Mouse (Mus musculus): Measurements from ENCODE around the gene Afdn.
"Not testable (repeated sequence)": the region's sequence is repeated elsewhere in the genome, so short reads cannot be mapped to it uniquely, and the experiment has no call there.

Gene Afdn

DNA sequence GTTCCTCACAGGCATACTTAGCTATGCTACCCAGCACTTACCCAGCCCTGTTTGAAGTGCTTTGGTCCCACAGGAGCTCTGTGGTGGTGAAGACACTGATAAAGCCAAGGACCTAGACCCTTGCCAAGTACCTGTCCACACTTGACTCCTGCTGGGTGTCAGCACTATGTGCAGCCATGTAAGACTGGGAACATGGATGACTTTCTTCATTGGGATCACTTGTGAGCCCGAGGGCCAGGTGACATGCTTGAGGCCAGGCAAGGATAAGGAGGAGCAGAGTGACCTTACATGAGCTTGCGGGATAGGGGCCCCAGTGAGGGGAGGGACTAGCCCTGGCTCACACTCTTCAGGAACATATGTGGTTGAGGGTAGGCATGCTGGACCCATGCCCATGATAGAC, 178.9 kb downstream of the Afdn start:
- not testable (repeated sequence) for DNase-seq (ENCODE audit: inconsistent age in 2 of 2, low spot score in 1 of 2)

DNA sequence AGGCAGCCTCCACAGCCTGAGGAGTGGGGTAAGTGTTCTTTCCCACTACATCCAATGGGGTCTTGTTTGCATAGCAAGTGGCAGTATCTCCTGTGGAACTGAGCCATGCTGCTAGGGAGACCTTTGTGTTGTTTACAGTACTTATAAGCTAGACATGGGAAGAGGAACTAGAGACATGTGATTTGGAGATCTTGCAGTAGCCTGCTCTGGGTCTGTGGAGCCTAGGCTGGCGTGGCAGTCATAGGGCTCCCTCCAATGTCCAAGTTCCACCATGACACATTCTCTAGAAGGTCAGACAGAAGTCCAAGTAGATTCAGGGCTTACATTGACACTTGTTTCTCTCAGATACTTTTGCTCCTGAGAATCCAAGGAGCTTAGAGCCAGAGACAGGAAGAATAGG, 180.1 kb downstream of the Afdn start:
- peak in 1 of 2 experiments; percentile 52 for DNase-seq (ENCODE audit: inconsistent age in 2 of 2, low spot score in 1 of 2)

DNA sequence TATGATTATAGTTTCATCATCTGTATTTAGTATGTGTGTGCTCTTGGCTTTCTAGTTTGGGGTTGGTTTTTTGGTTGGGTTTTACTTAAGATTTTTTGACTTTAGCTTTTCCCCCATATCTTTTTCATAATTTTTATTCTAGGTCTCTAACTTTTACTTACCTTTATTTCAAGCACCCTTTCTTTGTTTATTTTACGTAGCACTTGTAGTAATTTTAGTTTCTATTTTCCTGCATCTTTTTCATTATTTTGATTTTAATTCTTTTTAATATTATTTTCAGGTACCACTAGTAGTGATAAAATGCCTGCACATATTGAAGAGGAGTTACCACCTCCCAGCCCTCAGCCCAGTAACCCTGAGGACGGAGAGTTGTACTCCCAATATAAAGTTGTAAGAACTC, 187.7 kb downstream of the Afdn start, which contains the start of gene Gm7168:
Gene Gm7168, plus strand, starts transcription at position 301 of the 400 bp plus-strand sequence.
- not testable (repeated sequence) for DNase-seq (ENCODE audit: inconsistent age in 2 of 2, low spot score in 1 of 2)

DNA sequence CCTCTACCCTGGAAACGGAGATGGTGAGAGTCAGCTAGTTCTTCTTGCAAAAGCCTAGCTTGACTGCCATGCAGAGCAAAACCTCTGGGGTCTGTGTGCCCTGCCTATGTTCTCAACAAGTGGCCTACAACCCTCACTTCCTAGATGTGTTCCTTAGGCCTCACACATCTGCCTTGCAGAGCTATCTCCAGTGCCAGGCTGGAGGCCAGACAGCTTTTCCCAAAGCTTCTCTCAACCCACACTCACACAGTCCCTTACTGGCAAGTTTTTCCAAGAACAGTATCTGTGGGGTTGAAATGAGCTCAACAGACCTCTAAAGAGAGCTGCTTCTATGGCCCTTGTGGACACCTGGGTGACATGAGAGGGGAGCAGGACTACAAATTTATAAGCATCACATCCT, 191.2 kb downstream of the Afdn start:
- DNase-seq (ENCODE audit: inconsistent age in 2 of 2, low spot score in 1 of 2), result not testable (repeated sequence)
